Mouse (Mus musculus) midbrain, embryonic 15.5 days (tissue): Measurements from ENCODE around the gene Cyp2w1. TPM values are rescaled to one million over a fixed set of nuclear protein-coding genes. Genes with fewer than 3 reads are reported as not detected.

ENCODE experiments used
- ATAC-seq: fragments of 200-750 bp; cut with Nextera tagmentation; replicated peaks from 2 replicates; pipeline ENCODE4 v1.8.0; 2017; ENCODE audit warnings: moderate TSS enrichment
- H3K27ac ChIP-seq: fragments of 300-500 bp; sonication (generic); 2 replicates; pipeline ENCODE4 v1.5.1; 2015; ENCODE audit warnings: mild to moderate bottlenecking, inconsistent platforms
- H3K27me3 ChIP-seq: fragments of 300-500 bp; sonication (generic); replicated peaks from 2 replicates; pipeline ENCODE4 v1.6.1; 2015; ENCODE audit warnings: inconsistent platforms
- H3K36me3 ChIP-seq: fragments of 300-500 bp; sonication (generic); replicated peaks from 2 replicates; pipeline ENCODE4 v1.6.1; 2015; ENCODE audit warnings: inconsistent platforms
- H3K4me1 ChIP-seq: fragments of 300-500 bp; sonication (generic); 2 replicates; pipeline ENCODE4 v1.6.1; 2015; ENCODE audit warnings: inconsistent platforms
- H3K4me2 ChIP-seq: fragments of 300-500 bp; sonication (generic); 2 replicates; pipeline ENCODE4 v1.6.1; 2015; ENCODE audit warnings: inconsistent platforms, mild to moderate bottlenecking, moderate library complexity
- H3K4me3 ChIP-seq: fragments of 300-500 bp; sonication (generic); 2 replicates; pipeline ENCODE4 v1.5.1; 2015; ENCODE audit warnings: mild to moderate bottlenecking, inconsistent platforms
- H3K9ac ChIP-seq: fragments of 300-500 bp; sonication (generic); 2 replicates; pipeline ENCODE4 v1.6.1; 2015; ENCODE audit warnings: mild to moderate bottlenecking, inconsistent platforms
- H3K9me3 ChIP-seq: fragments of 300-500 bp; sonication (generic); 2 replicates; pipeline ENCODE4 v1.6.1; 2016; ENCODE audit warnings: inconsistent platforms
- WGBS: fragments of 180-500 bp; shearing (Covaris S2); methylation state at CpG from one replicate; pipeline ENCODE4 v1.1.7; 2015; ENCODE audit warnings: mixed read lengths; 5-methylcytosine and 5-hydroxymethylcytosine counted together
- polyA plus RNA-seq: library from polyadenylated mRNA; unstranded; fragments of >200 nt; fragmentation: Nextera tagmentation; extraction: Ambion mirVana; gene quantifications from 2 replicates; pipeline ENCODE4 v1.2.1, GENCODE M21; 2015

Cyp2w1 gene
- polyA plus RNA-seq, 1 experiment from 2014 or later = 0.46 TPM

- H3K27me3 ChIP-seq = no peaks in the 10 kb centered on the region
- 84% methylated on average over 11 of the region's 11 CpGs for WGBS
- no peak for ATAC-seq
- H3K9ac ChIP-seq = no peak overlapping the region
- no peaks in the 10 kb centered on the region for H3K36me3 ChIP-seq
- no peaks in the 10 kb centered on the region for H3K9me3 ChIP-seq
- no peak overlapping the region for H3K4me2 ChIP-seq
- H3K27ac ChIP-seq = no peak overlapping the region
- no peaks in the 10 kb centered on the region; the same call in 1 of the 2 replicates for H3K4me1 ChIP-seq
- H3K4me3 ChIP-seq = no peak overlapping the region
Measured at GRCm38 (mm10) chr5:139353946-139354345, 1.5 kb downstream of the Cyp2w1 start.

GRCm38 (mm10) chr5:139355235-139355772 lies 2.9 kb downstream of the Cyp2w1 start:
- Histone ChIP-seq H3K9ac (no peak overlapping the region), H3K36me3 (no peaks in the 10 kb centered on the region), H3K4me2 (no peak overlapping the region), H3K27me3 (no peaks in the 10 kb centered on the region), H3K27ac (no peak overlapping the region), H3K4me3 (no peak overlapping the region), H3K4me1 (no peaks in the 10 kb centered on the region; the same call in 1 of the 2 replicates), H3K9me3 (no peaks in the 10 kb centered on the region)
- 36% methylated on average over 19 of the region's 19 CpGs for WGBS
- ATAC-seq = no peak

DNA sequence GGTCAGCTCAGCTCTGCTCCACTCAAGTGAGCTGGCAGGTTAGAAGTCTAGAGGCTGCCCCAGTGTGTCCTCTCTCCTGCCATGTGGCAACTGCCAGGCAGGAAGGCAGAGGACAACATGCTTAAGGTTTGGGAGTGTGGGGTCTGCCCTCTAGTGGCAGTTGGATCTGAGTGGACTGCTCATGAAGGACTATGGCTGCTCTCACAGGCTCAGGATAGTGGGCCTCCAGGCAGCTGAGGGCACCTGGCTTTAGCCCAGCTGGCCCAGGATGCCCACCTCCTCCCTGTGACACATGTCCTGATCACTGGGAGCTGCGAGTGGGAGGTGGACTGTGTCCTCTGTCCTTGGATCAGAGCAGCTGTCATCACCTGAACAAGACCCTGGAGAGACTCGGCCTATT lies 6.2 kb downstream of the Cyp2w1 start:
- Histone ChIP-seq H3K9me3 (no peaks in the 10 kb centered on the region), H3K27ac (no peak overlapping the region), H3K4me1 (no peaks in the 10 kb centered on the region), H3K27me3 (no peaks in the 10 kb centered on the region), H3K4me2 (no peak overlapping the region), H3K4me3 (no peak overlapping the region), H3K36me3 (no peaks in the 10 kb centered on the region), H3K9ac (no peak overlapping the region)
- ATAC-seq = no peak
- 87% methylated on average over 2 of the region's 2 CpGs for WGBS

DNA sequence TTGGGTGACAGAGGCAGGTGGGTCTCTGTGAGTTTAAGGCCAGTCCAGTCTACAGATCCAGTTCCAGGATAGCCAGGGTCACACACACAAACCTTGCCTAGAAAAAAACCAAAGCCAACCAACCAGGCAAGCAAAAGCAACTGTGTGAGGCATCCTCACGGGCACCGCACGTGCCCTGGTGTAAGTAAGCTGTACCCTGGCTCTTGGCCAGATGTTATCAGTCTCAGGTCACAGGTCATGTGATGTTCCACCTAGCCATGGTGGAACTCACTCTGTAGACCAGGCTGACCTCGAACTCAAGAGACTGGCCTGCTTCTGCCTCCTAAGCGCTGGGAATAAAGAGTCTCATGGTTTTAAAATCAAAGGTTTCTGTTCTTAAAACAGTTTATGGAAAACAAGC lies 6.8 kb downstream of the Cyp2w1 start:
- Histone ChIP-seq H3K36me3 (no peaks in the 10 kb centered on the region), H3K27me3 (no peaks in the 10 kb centered on the region), H3K4me1 (peaks cover under 1% of the 10 kb centered on the region), H3K4me2 (no peak overlapping the region), H3K27ac (no peak overlapping the region), H3K9me3 (no peaks in the 10 kb centered on the region), H3K4me3 (no peak overlapping the region), H3K9ac (no peak overlapping the region)
- 91% methylated on average over 5 of the region's 5 CpGs for WGBS
- ATAC-seq = no peak

- no peak overlapping the region for H3K9ac ChIP-seq
- WGBS = 73% methylated on average over 7 of the region's 7 CpGs
- ATAC-seq = no peak; the same call in 1 of the 2 replicates
Measured at GRCm38 (mm10) chr5:139363858-139364257, 11.4 kb downstream of the Cyp2w1 start.

DNA sequence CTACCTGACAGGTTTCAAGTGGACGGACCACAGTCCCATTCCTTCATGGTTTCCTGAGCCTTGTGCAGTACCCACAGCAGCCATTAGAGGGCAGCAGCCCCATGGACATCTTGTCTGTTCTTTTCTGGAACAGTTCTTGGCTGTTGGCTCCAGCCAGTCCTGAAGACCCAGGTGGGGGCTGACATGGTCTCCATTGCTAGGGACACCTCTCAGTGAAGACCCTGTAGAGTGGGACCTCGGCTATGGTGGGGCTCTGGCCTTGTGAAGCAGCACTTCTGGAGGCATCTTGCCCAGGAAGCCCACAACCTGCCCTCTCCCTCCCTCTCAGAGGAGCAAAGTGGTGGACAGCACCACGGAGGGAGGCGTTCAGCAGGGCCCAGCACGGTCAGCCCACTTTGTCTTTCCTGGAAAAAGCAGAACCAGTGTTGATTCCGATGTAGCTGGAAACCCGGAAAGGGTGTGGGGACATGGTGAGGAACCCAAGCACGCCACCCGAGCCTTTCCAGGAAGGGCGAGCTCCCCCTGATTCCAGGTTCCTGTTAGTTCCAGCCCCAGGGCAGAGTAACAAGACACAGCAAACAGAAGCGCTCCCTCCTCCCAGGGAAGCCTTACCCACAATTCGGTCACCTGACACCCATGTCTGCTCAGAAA lies 12.0 kb downstream of the Cyp2w1 start:
- peaks cover 9% of the 10 kb centered on the region for H3K4me1 ChIP-seq
- H3K9ac ChIP-seq = no peak overlapping the region
- ATAC-seq = peak; percentile 75
- H3K27ac ChIP-seq = 0 out of 2 replicates have a peak overlapping the region, but pooled peaks have one; percentile 21
- H3K27me3 ChIP-seq = no peaks in the 10 kb centered on the region
- no peaks in the 10 kb centered on the region for H3K36me3 ChIP-seq
- no peak overlapping the region for H3K4me3 ChIP-seq
- no peaks in the 10 kb centered on the region for H3K9me3 ChIP-seq
- H3K4me2 ChIP-seq = no peak overlapping the region
- 33% methylated on average over 12 of the region's 12 CpGs for WGBS

More at GRCm38 (mm10) chr5:139363858-139364257, 11.4 kb downstream of the Cyp2w1 start:
- Histone ChIP-seq H3K4me2 (no peak overlapping the region), H3K9me3 (no peaks in the 10 kb centered on the region), H3K4me1 (peaks cover 9% of the 10 kb centered on the region), H3K4me3 (no peak overlapping the region), H3K27ac (no peak overlapping the region), H3K36me3 (no peaks in the 10 kb centered on the region), H3K27me3 (no peaks in the 10 kb centered on the region)

GRCm38 (mm10) chr5:139364911-139365571 lies 12.6 kb downstream of the Cyp2w1 start:
- H3K4me3 ChIP-seq = no peak overlapping the region
- H3K36me3 ChIP-seq = no peaks in the 10 kb centered on the region
- peak; percentile 50; the same call in 1 of the 2 replicates for ATAC-seq
- H3K9me3 ChIP-seq = no peaks in the 10 kb centered on the region
- peaks cover 9% of the 10 kb centered on the region for H3K4me1 ChIP-seq
- no peaks in the 10 kb centered on the region for H3K27me3 ChIP-seq
- no peak overlapping the region for H3K4me2 ChIP-seq
- 34% methylated on average over 5 of the region's 5 CpGs for WGBS
- 0 out of 2 replicates have a peak overlapping the region, but pooled peaks have one; percentile 21 for H3K27ac ChIP-seq
- H3K9ac ChIP-seq = no peak overlapping the region

DNA sequence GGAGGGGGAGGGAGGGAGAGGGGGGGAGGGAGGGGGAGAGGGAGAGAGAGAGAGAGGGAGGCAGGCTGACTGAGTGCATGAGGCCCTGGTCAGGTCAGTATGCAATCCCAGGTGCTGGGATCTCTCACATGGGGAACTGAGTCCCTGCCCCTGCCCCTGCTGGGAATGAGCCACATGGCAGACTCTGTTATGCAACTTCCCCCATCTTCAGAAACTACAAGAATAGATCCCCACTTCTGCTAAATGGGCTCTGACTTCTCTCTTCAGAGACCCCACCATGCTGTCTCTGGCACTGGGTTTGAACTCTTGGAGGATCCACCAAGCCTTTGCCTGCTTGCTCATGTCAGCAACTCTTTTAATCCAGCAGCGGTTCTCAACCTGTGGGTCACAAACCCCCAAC lies 13.4 kb downstream of the Cyp2w1 start:
- Histone ChIP-seq H3K4me3 (no peak overlapping the region), H3K36me3 (no peaks in the 10 kb centered on the region), H3K27ac (no peak overlapping the region), H3K4me1 (peaks cover 9% of the 10 kb centered on the region), H3K9me3 (no peaks in the 10 kb centered on the region), H3K27me3 (no peaks in the 10 kb centered on the region), H3K9ac (no peak overlapping the region), H3K4me2 (no peak overlapping the region)
- WGBS = 61% methylated on average over 1 of the region's 1 CpGs
- ATAC-seq = no peak

DNA sequence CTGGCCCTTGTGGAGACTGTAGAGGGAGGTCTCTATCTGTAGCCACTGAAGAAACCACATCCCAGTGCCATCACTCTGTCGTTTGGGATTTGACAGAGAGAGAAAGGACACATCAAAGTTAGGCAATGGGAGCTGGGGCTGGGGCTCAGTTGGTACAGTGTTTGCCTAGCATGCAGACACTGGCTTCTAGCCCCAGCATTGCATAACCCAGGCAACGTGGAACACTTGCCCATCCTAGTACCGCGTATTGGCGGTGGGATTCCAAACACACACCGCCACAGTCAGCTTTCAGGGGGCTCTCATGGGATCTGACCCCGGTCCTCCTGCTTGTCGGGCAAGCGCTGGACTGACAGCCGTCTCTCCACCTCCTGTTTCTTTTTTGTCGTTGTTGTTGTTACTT lies 14.1 kb downstream of the Cyp2w1 start:
- H3K4me2 ChIP-seq = no peak overlapping the region
- H3K27ac ChIP-seq = no peak overlapping the region
- H3K27me3 ChIP-seq = no peaks in the 10 kb centered on the region
- WGBS = 77% methylated on average over 11 of the region's 11 CpGs
- H3K36me3 ChIP-seq = no peaks in the 10 kb centered on the region
- no peak overlapping the region for H3K9ac ChIP-seq
- no peak overlapping the region for H3K4me3 ChIP-seq
- peaks cover 13% of the 10 kb centered on the region for H3K4me1 ChIP-seq
- H3K9me3 ChIP-seq = no peaks in the 10 kb centered on the region
- ATAC-seq = no peak

DNA sequence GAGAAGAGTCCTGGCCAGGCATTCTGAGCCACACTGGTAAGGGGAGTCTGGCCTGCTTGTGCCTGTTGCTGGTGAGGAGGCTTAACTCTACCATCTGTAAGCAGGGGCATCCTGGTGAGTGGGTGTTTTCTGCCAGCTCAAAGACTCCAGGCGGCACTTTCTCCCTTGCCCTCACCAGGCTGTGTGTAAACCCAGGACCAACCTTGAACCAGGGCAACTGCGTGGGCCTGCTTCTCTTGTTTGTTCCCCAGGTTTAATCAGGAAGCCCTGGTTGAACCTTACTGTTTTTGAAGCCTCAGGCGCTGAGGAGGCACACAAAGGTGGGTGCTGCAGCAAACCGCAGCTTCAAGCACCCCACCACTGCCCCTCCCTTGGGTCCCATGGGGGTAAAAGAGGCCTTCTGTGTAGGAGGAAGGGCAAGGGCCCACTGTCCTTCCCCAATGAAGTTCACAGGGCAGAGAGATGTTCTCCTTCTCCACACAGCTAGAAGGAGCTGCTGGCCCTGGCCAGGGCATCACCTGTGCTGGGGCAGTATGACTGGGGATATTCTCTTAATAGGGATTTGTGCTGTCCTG lies 15.6 kb downstream of the Cyp2w1 start:
- ATAC-seq = no peak
- Histone ChIP-seq H3K27me3 (no peaks in the 10 kb centered on the region), H3K9ac (no peak overlapping the region)

DNA sequence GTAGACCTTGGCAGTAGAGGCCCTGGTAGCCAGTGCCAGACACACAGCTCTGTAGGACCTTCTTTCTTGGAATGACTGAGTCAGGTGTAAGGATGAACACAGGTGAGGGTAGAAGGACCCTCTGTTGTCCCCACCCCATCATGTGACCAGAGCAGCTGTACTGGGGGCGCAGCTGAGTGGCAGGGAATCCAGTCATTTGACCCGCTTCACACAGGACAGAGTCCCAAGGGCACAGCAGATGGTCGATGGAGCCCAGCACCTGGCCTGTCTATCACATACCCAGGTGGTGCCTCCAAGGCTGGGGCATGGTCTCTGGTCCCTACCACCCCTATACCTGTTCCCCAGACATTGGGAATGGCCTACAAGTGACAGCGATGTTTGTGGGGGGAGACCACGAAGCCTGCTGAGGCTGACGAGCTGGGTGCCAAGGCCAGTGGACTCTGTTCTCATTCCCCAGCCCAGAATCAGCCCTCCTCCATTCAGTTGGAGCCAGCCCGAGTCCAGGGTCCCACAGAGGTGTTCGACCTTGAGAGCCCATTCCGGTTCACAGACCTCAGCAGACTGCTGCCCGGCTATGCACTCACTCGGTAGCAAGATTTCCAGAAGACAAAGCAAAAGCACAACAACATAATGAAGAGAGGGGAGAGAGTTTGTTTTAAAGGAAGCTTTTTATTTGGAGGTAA lies 16.4 kb downstream of the Cyp2w1 start:
- no peak overlapping the region for H3K4me2 ChIP-seq
- H3K4me1 ChIP-seq = peaks cover 25% of the 10 kb centered on the region
- no peak for ATAC-seq
- no peak overlapping the region for H3K27ac ChIP-seq
- no peak overlapping the region for H3K4me3 ChIP-seq
- no peaks in the 10 kb centered on the region for H3K9me3 ChIP-seq
- H3K9ac ChIP-seq = no peak overlapping the region
- WGBS = 86% methylated on average over 11 of the region's 11 CpGs
- H3K36me3 ChIP-seq = no peaks in the 10 kb centered on the region
- no peaks in the 10 kb centered on the region for H3K27me3 ChIP-seq

More for the DNA sequence above, 15.6 kb downstream of the Cyp2w1 start:
- H3K9me3 ChIP-seq = no peaks in the 10 kb centered on the region
- H3K36me3 ChIP-seq = no peaks in the 10 kb centered on the region
- 90% methylated on average over 4 of the region's 4 CpGs for WGBS
- no peak overlapping the region for H3K4me2 ChIP-seq
- no peak overlapping the region for H3K4me3 ChIP-seq
- H3K27ac ChIP-seq = no peak overlapping the region
- peaks cover 23% of the 10 kb centered on the region for H3K4me1 ChIP-seq

DNA sequence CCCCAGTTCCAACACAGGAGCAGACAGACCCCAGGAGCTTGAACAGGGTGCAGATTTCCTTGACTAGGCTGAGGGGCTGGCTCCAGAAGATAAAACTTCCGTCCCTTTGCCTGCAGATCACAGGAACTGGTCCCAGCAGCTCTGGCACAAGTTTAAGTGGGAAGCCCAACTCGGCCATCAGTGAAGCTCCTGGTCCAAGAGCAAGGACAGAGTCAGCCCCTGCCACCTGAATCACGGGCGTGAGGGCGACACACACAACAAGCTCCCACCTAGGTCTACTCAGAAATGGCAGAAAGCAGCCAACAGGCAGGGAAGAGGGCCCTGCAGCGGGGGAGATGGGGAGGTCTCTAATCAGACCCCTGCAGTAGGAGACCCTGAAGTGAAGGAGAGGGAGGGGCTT lies 17.9 kb downstream of the Cyp2w1 start:
- Histone ChIP-seq H3K4me1 (peaks cover 16% of the 10 kb centered on the region), H3K4me2 (no peak overlapping the region), H3K9me3 (no peaks in the 10 kb centered on the region), H3K27ac (no peak overlapping the region), H3K4me3 (no peak overlapping the region), H3K9ac (no peak overlapping the region), H3K27me3 (no peaks in the 10 kb centered on the region), H3K36me3 (no peaks in the 10 kb centered on the region)
- no peak for ATAC-seq
- 82% methylated on average over 6 of the region's 6 CpGs for WGBS
